Mouse (Mus musculus): ENCODE results near the gene Hid1. TPM values are rescaled to one million over a fixed set of nuclear protein-coding genes. Genes with fewer than 3 reads are reported as not detected.

The Hid1 gene
- polyA plus RNA-seq, 1 experiment from 2014 or later = 44.0 TPM

GRCm38 (mm10) chr11:115370368-115370767, 2.8 kb upstream of the Hid1 start:
- Histone ChIP-seq H3K4me3 (replicated peaks; ENCODE audit: low read length) (no peak overlapping the region), H3K4me2 (ENCODE audit: low read depth, low read length) (no peak overlapping the region), H3K36me3 (ENCODE audit: control insufficient read depth, insufficient read depth, low read length) (no peaks in the 10 kb centered on the region), H3K9me3 (replicated peaks; ENCODE audit: control insufficient read depth, low read length) (no peaks in the 10 kb centered on the region), H3K27ac (ENCODE audit: low read length) (no peak overlapping the region), H3K4me1 (ENCODE audit: control insufficient read depth, insufficient read depth, low read length) (peaks cover 25% of the 10 kb centered on the region), H3K9ac (ENCODE audit: low read length) (no peak overlapping the region), H3K27me3 (ENCODE audit: control insufficient read depth, insufficient read depth, low read length) (peaks cover 28% of the 10 kb centered on the region)
- 52% methylated on average over 7 of the region's 7 CpGs for WGBS
- ATAC-seq (ENCODE audit: insufficient read depth, low FRiP score) = no peak

- no peaks in the 10 kb centered on the region for H3K36me3 ChIP-seq (ENCODE audit: control insufficient read depth, insufficient read depth, low read length)
- H3K27ac ChIP-seq (ENCODE audit: low read length) = peak overlapping the region; percentile 62
- H3K4me3 ChIP-seq (replicated peaks; ENCODE audit: low read length) = peak overlapping the region; percentile 63
- peaks cover 15% of the 10 kb centered on the region for H3K27me3 ChIP-seq (ENCODE audit: control insufficient read depth, insufficient read depth, low read length)
- H3K9me3 ChIP-seq (replicated peaks; ENCODE audit: control insufficient read depth, low read length) = no peaks in the 10 kb centered on the region
- H3K9ac ChIP-seq (ENCODE audit: low read length) = peak overlapping the region; percentile 77
- WGBS = 5% methylated on average over 28 of the region's 28 CpGs
- H3K4me2 ChIP-seq (ENCODE audit: low read depth, low read length) = peak overlapping the region; percentile 82
- H3K4me1 ChIP-seq (ENCODE audit: control insufficient read depth, insufficient read depth, low read length) = peaks cover 33% of the 10 kb centered on the region
- no peak for ATAC-seq (ENCODE audit: insufficient read depth, low FRiP score)
These were observed 706 bp downstream of the Hid1 start for GRCm38 (mm10) chr11:115366706-115367394.

GRCm38 (mm10) chr11:115366039-115366705, 1.4 kb downstream of the Hid1 start:
- Histone ChIP-seq H3K4me2 (ENCODE audit: low read depth, low read length) (peak overlapping the region; percentile 82), H3K36me3 (ENCODE audit: control insufficient read depth, insufficient read depth, low read length) (no peaks in the 10 kb centered on the region), H3K4me3 (replicated peaks; ENCODE audit: low read length) (peak overlapping the region; percentile 63), H3K27me3 (ENCODE audit: control insufficient read depth, insufficient read depth, low read length) (peaks cover 15% of the 10 kb centered on the region), H3K27ac (ENCODE audit: low read length) (peak overlapping the region; percentile 1; the same call in 1 of the 2 replicates), H3K9me3 (replicated peaks; ENCODE audit: control insufficient read depth, low read length) (no peaks in the 10 kb centered on the region), H3K9ac (ENCODE audit: low read length) (peak overlapping the region; percentile 77), H3K4me1 (ENCODE audit: control insufficient read depth, insufficient read depth, low read length) (peaks cover 33% of the 10 kb centered on the region)
- WGBS = 35% methylated on average over 7 of the region's 7 CpGs
- no peak for ATAC-seq (ENCODE audit: insufficient read depth, low FRiP score)

GRCm38 (mm10) chr11:115364136-115364535, 3.4 kb downstream of the Hid1 start:
- Histone ChIP-seq H3K27me3 (ENCODE audit: control insufficient read depth, insufficient read depth, low read length) (peaks cover 15% of the 10 kb centered on the region), H3K9ac (ENCODE audit: low read length) (peak overlapping the region; percentile 9), H3K4me2 (ENCODE audit: low read depth, low read length) (peak overlapping the region; percentile 29; the same call in 1 of the 2 replicates), H3K36me3 (ENCODE audit: control insufficient read depth, insufficient read depth, low read length) (no peaks in the 10 kb centered on the region), H3K9me3 (replicated peaks; ENCODE audit: control insufficient read depth, low read length) (no peaks in the 10 kb centered on the region), H3K4me3 (replicated peaks; ENCODE audit: low read length) (no peak overlapping the region), H3K4me1 (ENCODE audit: control insufficient read depth, insufficient read depth, low read length) (peaks cover 39% of the 10 kb centered on the region), H3K27ac (ENCODE audit: low read length) (peak overlapping the region; percentile 80)
- ATAC-seq (ENCODE audit: insufficient read depth, low FRiP score) = peak; percentile 34; the same call in 1 of the 2 replicates
- 72% methylated on average over 3 of the region's 3 CpGs for WGBS

- no peak overlapping the region for H3K4me2 ChIP-seq (ENCODE audit: low read depth, low read length)
- WGBS = 61% methylated on average over 6 of the region's 6 CpGs
- ATAC-seq (ENCODE audit: insufficient read depth, low FRiP score) = no peak
- peak overlapping the region; percentile 71 for H3K27ac ChIP-seq (ENCODE audit: low read length)
- H3K4me1 ChIP-seq (ENCODE audit: control insufficient read depth, insufficient read depth, low read length) = peaks cover 23% of the 10 kb centered on the region
- no peak overlapping the region for H3K4me3 ChIP-seq (replicated peaks; ENCODE audit: low read length)
- H3K36me3 ChIP-seq (ENCODE audit: control insufficient read depth, insufficient read depth, low read length) = no peaks in the 10 kb centered on the region
- H3K9me3 ChIP-seq (replicated peaks; ENCODE audit: control insufficient read depth, low read length) = no peaks in the 10 kb centered on the region
- peak overlapping the region; percentile 42; the same call in 1 of the 2 replicates for H3K9ac ChIP-seq (ENCODE audit: low read length)
- H3K27me3 ChIP-seq (ENCODE audit: control insufficient read depth, insufficient read depth, low read length) = no peaks in the 10 kb centered on the region
These were observed 7.8 kb downstream of the Hid1 start for GRCm38 (mm10) chr11:115359726-115360125.

- peak; percentile 30; the same call in 1 of the 2 replicates for ATAC-seq (ENCODE audit: insufficient read depth, low FRiP score)
- peak overlapping the region; percentile 71 for H3K27ac ChIP-seq (ENCODE audit: low read length)
- 39% methylated on average over 3 of the region's 3 CpGs for WGBS
These were observed 8.3 kb downstream of the Hid1 start for GRCm38 (mm10) chr11:115359293-115359692.

GRCm38 (mm10) chr11:115358468-115358867, 9.1 kb downstream of the Hid1 start:
- WGBS = 17% methylated on average over 5 of the region's 5 CpGs
- H3K4me2 ChIP-seq (ENCODE audit: low read depth, low read length) = no peak overlapping the region
- H3K4me1 ChIP-seq (ENCODE audit: control insufficient read depth, insufficient read depth, low read length) = peaks cover 13% of the 10 kb centered on the region
- no peak overlapping the region for H3K4me3 ChIP-seq (replicated peaks; ENCODE audit: low read length)
- peak; percentile 35; the same call in 1 of the 2 replicates for ATAC-seq (ENCODE audit: insufficient read depth, low FRiP score)
- H3K27ac ChIP-seq (ENCODE audit: low read length) = peak overlapping the region; percentile 71; the same call in 1 of the 2 replicates
- no peaks in the 10 kb centered on the region for H3K27me3 ChIP-seq (ENCODE audit: control insufficient read depth, insufficient read depth, low read length)
- no peaks in the 10 kb centered on the region for H3K9me3 ChIP-seq (replicated peaks; ENCODE audit: control insufficient read depth, low read length)
- no peaks in the 10 kb centered on the region for H3K36me3 ChIP-seq (ENCODE audit: control insufficient read depth, insufficient read depth, low read length)
- H3K9ac ChIP-seq (ENCODE audit: low read length) = 0 out of 2 replicates have a peak overlapping the region, but pooled peaks have one; percentile 5

More at GRCm38 (mm10) chr11:115359293-115359692, 8.3 kb downstream of the Hid1 start:
- Histone ChIP-seq H3K9me3 (replicated peaks; ENCODE audit: control insufficient read depth, low read length) (no peaks in the 10 kb centered on the region), H3K4me2 (ENCODE audit: low read depth, low read length) (no peak overlapping the region), H3K4me3 (replicated peaks; ENCODE audit: low read length) (no peak overlapping the region), H3K9ac (ENCODE audit: low read length) (peak overlapping the region; percentile 42; the same call in 1 of the 2 replicates), H3K4me1 (ENCODE audit: control insufficient read depth, insufficient read depth, low read length) (peaks cover 20% of the 10 kb centered on the region), H3K27me3 (ENCODE audit: control insufficient read depth, insufficient read depth, low read length) (no peaks in the 10 kb centered on the region), H3K36me3 (ENCODE audit: control insufficient read depth, insufficient read depth, low read length) (no peaks in the 10 kb centered on the region)

GRCm38 (mm10) chr11:115354183-115354582, 13.4 kb downstream of the Hid1 start:
- peaks cover 7% of the 10 kb centered on the region; the same call in 1 of the 2 replicates for H3K4me1 ChIP-seq (ENCODE audit: control insufficient read depth, insufficient read depth, low read length)
- no peaks in the 10 kb centered on the region for H3K27me3 ChIP-seq (ENCODE audit: control insufficient read depth, insufficient read depth, low read length)
- H3K36me3 ChIP-seq (ENCODE audit: control insufficient read depth, insufficient read depth, low read length) = no peaks in the 10 kb centered on the region
- no peak overlapping the region for H3K4me3 ChIP-seq (replicated peaks; ENCODE audit: low read length)
- no peaks in the 10 kb centered on the region for H3K9me3 ChIP-seq (replicated peaks; ENCODE audit: control insufficient read depth, low read length)
- 0 out of 2 replicates have a peak, but pooled peaks have one; percentile 18 for ATAC-seq (ENCODE audit: insufficient read depth, low FRiP score)
- no peak overlapping the region for H3K4me2 ChIP-seq (ENCODE audit: low read depth, low read length)
- no peak overlapping the region for H3K27ac ChIP-seq (ENCODE audit: low read length)
- H3K9ac ChIP-seq (ENCODE audit: low read length) = no peak overlapping the region
- WGBS = 10% methylated on average over 8 of the region's 8 CpGs

GRCm38 (mm10) chr11:115353375-115353774, 14.2 kb downstream of the Hid1 start:
- no peaks in the 10 kb centered on the region for H3K9me3 ChIP-seq (replicated peaks; ENCODE audit: control insufficient read depth, low read length)
- H3K4me2 ChIP-seq (ENCODE audit: low read depth, low read length) = no peak overlapping the region
- no peaks in the 10 kb centered on the region for H3K27me3 ChIP-seq (ENCODE audit: control insufficient read depth, insufficient read depth, low read length)
- no peaks in the 10 kb centered on the region for H3K36me3 ChIP-seq (ENCODE audit: control insufficient read depth, insufficient read depth, low read length)
- H3K27ac ChIP-seq (ENCODE audit: low read length) = no peak overlapping the region
- no peaks in the 10 kb centered on the region for H3K4me1 ChIP-seq (ENCODE audit: control insufficient read depth, insufficient read depth, low read length)
- 83% methylated on average over 5 of the region's 5 CpGs for WGBS
- no peak overlapping the region for H3K9ac ChIP-seq (ENCODE audit: low read length)
- ATAC-seq (ENCODE audit: insufficient read depth, low FRiP score) = no peak
- H3K4me3 ChIP-seq (replicated peaks; ENCODE audit: low read length) = no peak overlapping the region

All from stomach, embryonic 16.5 days (tissue).